Mouse (Mus musculus): ENCODE measurements around the gene Tbc1d24.

GRCm38 (mm10) chr17:24157121-24157520 is 48.2 kb downstream of the Tbc1d24 start:
- TF ChIP-seq EP300 (IDR thresholded peaks at IDR 0.05) (no peak), CTCF (IDR thresholded peaks at IDR 0.05) (no peak)

Data from lung, postnatal 0 days (tissue).